In the genomic region with DNA sequence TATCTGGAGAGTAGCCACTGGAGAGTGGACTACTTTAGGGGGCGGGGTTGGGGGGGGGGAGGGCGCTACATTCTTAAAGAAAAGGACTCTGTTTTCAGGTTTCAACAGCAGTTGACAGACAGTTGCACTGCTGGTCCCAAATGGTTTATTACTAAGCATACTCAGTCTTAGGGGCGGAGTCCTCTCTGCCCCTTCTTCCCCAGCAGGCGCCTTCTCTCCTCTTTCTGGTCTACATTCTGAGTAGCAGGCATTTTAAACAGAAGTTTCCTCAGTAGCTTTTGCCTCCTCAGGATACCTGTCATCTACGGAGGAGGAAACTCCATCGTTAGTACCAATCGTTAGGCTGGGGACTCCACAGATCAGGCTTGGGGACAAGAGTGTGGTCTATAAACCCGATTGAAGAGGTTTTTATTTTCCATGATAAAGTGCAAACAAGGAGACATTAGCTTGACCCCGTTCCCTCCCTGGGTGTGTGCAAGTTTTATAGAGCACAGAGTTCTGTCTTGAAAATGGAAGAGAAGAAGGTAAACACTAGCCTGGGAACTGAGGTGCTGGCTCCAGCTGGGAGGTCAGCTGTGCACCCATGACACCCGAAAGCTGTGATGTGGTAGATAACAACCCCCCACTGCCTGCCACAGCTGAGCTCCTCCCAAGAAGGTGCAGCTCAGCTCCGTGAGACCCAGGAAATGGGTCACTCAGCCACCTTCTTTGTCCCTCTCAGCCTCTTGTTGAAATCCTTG, we compare ENCODE assay signal across 11 mouse cellular contexts.
DNase-seq lines count a peak whose midpoint lies in the region; ATAC-seq and TF ChIP-seq lines count a peak whose summit lies in the region.
"Had no signal": no experiment of that assay in that cellular context is flagged by ENCODE, and none has a peak within 500 bp of the region (broad histone marks: within the 10 kb centered on the region; RNA-seq: fewer than 3 reads in every experiment).

No protein-coding gene starts in this region.

- no peaks in the 10 kb centered on the region for H3K36me3 ChIP-seq in heart, embryonic 11.5 days (ENCODE audit: control insufficient read depth, insufficient read depth, low read length)
- no peaks in the 10 kb centered on the region for H3K36me3 ChIP-seq in E14TG2a.4 (ENCODE audit: insufficient read depth, low read length)
- H3K36me3 ChIP-seq in limb, embryonic 12.5 days: no peaks in the 10 kb centered on the region
- no peaks in the 10 kb centered on the region for H3K36me3 ChIP-seq in splenic B cell, adult 2 months (ENCODE audit: control insufficient read depth, insufficient read depth, low read length, poor library complexity, severe bottlenecking)
- H3K36me3 ChIP-seq: embryonic facial prominence, embryonic 12.5 days had no signal

- ATAC-seq in heart, embryonic 11.5 days (replicated peaks; ENCODE audit: insufficient number of reproducible peaks, low FRiP score, low TSS enrichment): no peak
- ATAC-seq in limb, embryonic 12.5 days (ENCODE audit: insufficient number of reproducible peaks, insufficient read depth, low FRiP score, low TSS enrichment, low read depth): no peak

- TF ChIP-seq CTCF in E14TG2a.4 (conservative IDR thresholded peaks at IDR 0.05; ENCODE audit: low read length): no peak

- DNase-seq in heart, postnatal 36 days: no peak
- peak; percentile 20 for DNase-seq in splenic B cell, adult 2 months (ENCODE audit: low read depth, low spot score)
- DNase-seq in frontal cortex, postnatal 14 days (ENCODE audit: low spot score in 2 of 2): no peak
- DNase-seq in c-Kit-positive CD71-positive TER-119-positive erythroid progenitor cells, embryonic 14.5 days (ENCODE audit: low spot score): no peak
- DNase-seq in layer of hippocampus, adult 11-12 months (ENCODE audit: low spot score): no peak
- DNase-seq: kidney, postnatal 36 days had no signal

- 36% methylated on average over 11 of the region's 11 CpGs for WGBS in heart, embryonic 11.5 days (ENCODE audit: insufficient replicate concordance)
- 32% methylated on average over 11 of the region's 11 CpGs for WGBS in limb, embryonic 12.5 days

- no peaks in the 10 kb centered on the region for H3K27me3 ChIP-seq in heart, embryonic 11.5 days (ENCODE audit: control insufficient read depth, insufficient read depth, low read length)
- no peaks in the 10 kb centered on the region for H3K27me3 ChIP-seq in E14TG2a.4 (ENCODE audit: insufficient read depth, low read length)
- no peaks in the 10 kb centered on the region for H3K27me3 ChIP-seq in limb, embryonic 12.5 days
- no peaks in the 10 kb centered on the region for H3K27me3 ChIP-seq in splenic B cell, adult 2 months (ENCODE audit: control insufficient read depth, insufficient read depth, low read length, poor library complexity, severe bottlenecking)
- H3K27me3 ChIP-seq: CH12.LX; embryonic facial prominence, embryonic 12.5 days had no signal

- H3K27ac ChIP-seq in heart, embryonic 11.5 days (ENCODE audit: low read depth, low read length): no peak overlapping the region
- 0 out of 2 replicates have a peak overlapping the region, but pooled peaks have one; percentile 2 for H3K27ac ChIP-seq in limb, embryonic 12.5 days
- H3K27ac ChIP-seq: embryonic facial prominence, embryonic 12.5 days had no signal

- peak overlapping the region; percentile 22 for H3K4me2 ChIP-seq in heart, embryonic 11.5 days
- H3K4me2 ChIP-seq in limb, embryonic 12.5 days: no peak overlapping the region
- H3K4me2 ChIP-seq: embryonic facial prominence, embryonic 12.5 days had no signal

- H3K9me3 ChIP-seq in heart, embryonic 11.5 days (replicated peaks; ENCODE audit: control insufficient read depth, low read length): no peaks in the 10 kb centered on the region
- no peaks in the 10 kb centered on the region for H3K9me3 ChIP-seq in E14TG2a.4 (ENCODE audit: low read length)
- H3K9me3 ChIP-seq in limb, embryonic 12.5 days: no peaks in the 10 kb centered on the region
- H3K9me3 ChIP-seq: embryonic facial prominence, embryonic 12.5 days had no signal

- H3K4me3 ChIP-seq in heart, embryonic 11.5 days (ENCODE audit: low read depth, low read length): no peak overlapping the region
- H3K4me3 ChIP-seq in E14TG2a.4 (replicated peaks; ENCODE audit: low read length): peak overlapping the region; percentile 24; the same call in 1 of the 2 replicates
- no peak overlapping the region for H3K4me3 ChIP-seq in limb, embryonic 12.5 days (replicated peaks)
- H3K4me3 ChIP-seq: embryonic facial prominence, embryonic 12.5 days had no signal

- H3K9ac ChIP-seq in heart, embryonic 11.5 days (ENCODE audit: low read depth, low read length): no peak overlapping the region
- no peak overlapping the region for H3K9ac ChIP-seq in limb, embryonic 12.5 days (replicated peaks)
- H3K9ac ChIP-seq: embryonic facial prominence, embryonic 12.5 days had no signal

- H3K4me1 ChIP-seq in heart, embryonic 11.5 days (ENCODE audit: control insufficient read depth, insufficient read depth, low read length): peaks cover 10% of the 10 kb centered on the region
- peaks cover 77% of the 10 kb centered on the region for H3K4me1 ChIP-seq in E14TG2a.4 (replicated peaks; ENCODE audit: low read depth, low read length)
- H3K4me1 ChIP-seq in limb, embryonic 12.5 days (replicated peaks): peaks cover 33% of the 10 kb centered on the region

- intact Hi-C loops in heart, postnatal 36 days (cut with DNase I): no loop called here
